Mouse (Mus musculus) thymus, postnatal 36 days (tissue): Measurements from ENCODE around the gene Irf4.
A peak's percentile ranks its signal among the peaks of the same experiment; 100 is the strongest.

ENCODE experiments used
- DNase-seq, 2 experiments: peaks; one replicate each; pipeline ENCODE4 v3.0.0; 2022; ENCODE audit warnings: mixed read lengths in 2 of 2

The Irf4 gene

DNA sequence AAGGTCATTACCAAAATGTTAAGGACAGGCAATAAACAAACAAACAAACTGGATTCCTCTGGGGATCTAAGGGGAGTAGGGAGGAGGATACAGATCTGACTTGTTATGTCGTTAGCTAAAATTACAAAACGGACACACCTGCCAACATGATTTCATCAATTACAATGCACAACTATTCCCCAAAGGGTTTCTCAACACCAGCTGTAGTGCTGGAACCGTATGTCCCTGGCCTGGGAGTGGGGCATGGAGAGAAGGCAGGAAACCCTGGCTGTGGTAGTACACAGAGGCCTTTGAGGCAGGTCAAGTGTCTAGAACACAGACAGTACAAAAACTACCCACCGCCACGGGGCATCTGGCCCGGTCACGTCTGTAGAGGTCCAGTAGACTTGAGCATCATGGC lies 60.2 kb downstream of the Irf4 start:
- DNase-seq: no peak

DNA sequence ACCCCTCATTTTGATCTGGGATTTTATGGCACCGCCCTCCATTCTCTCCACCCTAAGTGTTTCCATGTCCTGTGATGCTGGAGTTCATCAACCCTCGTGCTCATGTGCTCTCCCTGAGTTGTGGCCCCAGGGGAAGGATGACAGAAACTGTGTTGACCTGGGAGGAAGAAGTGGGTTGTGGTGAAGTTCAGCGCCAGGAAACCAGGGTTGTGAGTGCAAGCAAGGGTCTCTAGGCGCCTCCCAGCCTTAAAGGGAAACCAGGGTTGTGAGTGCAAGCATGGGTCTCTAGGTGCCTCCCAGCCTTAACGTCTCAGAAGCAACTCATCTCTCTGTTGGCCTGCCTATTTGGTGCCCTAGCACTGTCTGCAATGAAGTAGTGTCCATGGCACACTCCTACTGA lies 64.4 kb downstream of the Irf4 start:
- peak in 1 of 2 experiments; percentile 42 for DNase-seq

DNA sequence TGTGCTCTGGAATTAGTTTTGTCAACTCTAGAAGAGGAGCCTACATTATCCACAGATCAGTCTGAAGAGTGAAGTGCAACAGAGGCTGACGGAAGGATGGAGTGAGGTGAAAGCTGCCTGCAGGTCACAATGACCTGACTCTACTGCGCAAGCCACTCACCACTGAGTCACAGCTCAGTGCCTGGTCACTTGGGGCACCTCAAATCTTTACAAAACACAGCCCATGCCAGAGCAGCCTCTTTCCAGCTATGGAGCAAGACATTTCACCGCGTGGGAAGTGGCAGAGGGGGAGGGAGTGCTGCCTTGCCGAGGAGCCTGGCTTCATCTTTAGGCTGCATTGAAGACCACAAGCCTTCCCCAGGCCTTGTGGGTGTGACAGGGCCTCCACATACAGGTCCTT lies 65.2 kb downstream of the Irf4 start:
- no peak for DNase-seq
